Mouse (Mus musculus) CH12.LX (cell line): ENCODE data around the gene Mettl17. TPM values are rescaled to one million over a fixed set of nuclear protein-coding genes. Genes with fewer than 3 reads are reported as not detected.
"Not testable (repeated sequence)": the region's sequence is repeated elsewhere in the genome, so short reads cannot be mapped to it uniquely, and the experiment has no call there.

ENCODE experiments used
- DNase-seq: peaks from one replicate; pipeline ENCODE4 v3.0.0-alpha.2; 2013; ENCODE audit errors: extremely low read depth
- H3K27ac ChIP-seq: 2 replicates; pipeline ENCODE4 v1.5.1; 2012; ENCODE audit warnings: low read depth, mild to moderate bottlenecking, control low read depth, moderate library complexity; ENCODE audit not compliant: insufficient read depth
- H3K27me3 ChIP-seq: replicated peaks from 2 replicates; pipeline ENCODE3; 2012; ENCODE audit warnings: inconsistent platforms
- H3K36me3 ChIP-seq, 2 experiments: replicated peaks in 1 of 2; 2 replicates each; pipeline versions ENCODE3 to v1.6.1; 2012; ENCODE audit warnings: inconsistent platforms in 1 of 2, low read length in 1 of 2, mild to moderate bottlenecking in 1 of 2, mixed read lengths in 1 of 2, moderate library complexity in 1 of 2; ENCODE audit not compliant: control insufficient read depth in 1 of 2, insufficient read depth in 1 of 2
- H3K4me1 ChIP-seq, 2 experiments: 2 replicates each; pipeline ENCODE4 v1.6.1; 2012; ENCODE audit warnings: inconsistent platforms in 1 of 2, moderate library complexity in 1 of 2; ENCODE audit not compliant: insufficient read depth in 2 of 2, control insufficient read depth in 1 of 2
- H3K4me2 ChIP-seq: 2 replicates; pipeline ENCODE4 v1.6.1; 2012; ENCODE audit warnings: low read depth, mild to moderate bottlenecking, control low read depth; ENCODE audit not compliant: poor library complexity, insufficient read depth, severe bottlenecking
- H3K4me3 ChIP-seq, 3 experiments: fragments of 150-350 bp in 1 of 3; sonication (generic) in 1 of 3; replicated peaks in 1 of 3; 2 replicates each; pipeline versions ENCODE3 to v1.5.1; 2011 to 2012; ENCODE audit warnings: low read depth in 2 of 3, low read length in 2 of 3, mild to moderate bottlenecking in 2 of 3, moderate library complexity in 2 of 3, control low read depth in 1 of 3, improper control_type of control experiment in 1 of 3, inconsistent platforms in 1 of 3, mixed read lengths in 1 of 3; ENCODE audit not compliant: poor library complexity in 1 of 3
- H3K79me2 ChIP-seq: replicated peaks from 2 replicates; pipeline ENCODE4 v1.6.1; 2012; ENCODE audit warnings: mild to moderate bottlenecking, moderate library complexity; ENCODE audit not compliant: control insufficient read depth, poor library complexity, insufficient read depth, severe bottlenecking; ENCODE audit errors: extremely low read depth
- H3K9ac ChIP-seq: 2 replicates; pipeline ENCODE4 v1.6.1; 2012; ENCODE audit warnings: low read depth, mild to moderate bottlenecking, control low read depth, moderate library complexity; ENCODE audit not compliant: insufficient read depth
- H3K9me3 ChIP-seq: replicated peaks from 2 replicates; pipeline ENCODE3; 2012; ENCODE audit warnings: low read length, inconsistent platforms, mixed read lengths
- CTCF ChIP-seq, 2 experiments: IDR thresholded peaks in 1 of 2; conservative IDR thresholded peaks in 1 of 2; 2 replicates each; pipeline ENCODE4 v1.5.1; 2011 to 2012; ENCODE audit warnings: low read depth in 2 of 2, low read length in 2 of 2, improper control_type of control experiment in 1 of 2, inconsistent platforms in 1 of 2, mild to moderate bottlenecking in 1 of 2, moderate library complexity in 1 of 2
- ELF1 ChIP-seq: IDR thresholded peaks from 2 replicates; pipeline ENCODE4 v1.6.1; 2014; ENCODE audit warnings: low read depth, mild to moderate bottlenecking, inconsistent platforms, low read length, improper control_type of control experiment
- ETS1 ChIP-seq: conservative IDR thresholded peaks from 2 replicates; pipeline ENCODE4 v1.6.1; 2012; ENCODE audit warnings: low read depth, mild to moderate bottlenecking, inconsistent platforms, low read length, improper control_type of control experiment, moderate library complexity
- GABPA ChIP-seq: IDR thresholded peaks from 2 replicates; pipeline ENCODE4 v1.6.1; 2012; ENCODE audit warnings: low read depth, low read length, improper control_type of control experiment, inconsistent platforms; ENCODE audit not compliant: insufficient replicate concordance
- IRF4 ChIP-seq: IDR thresholded peaks from 2 replicates; pipeline ENCODE4 v1.6.1; 2014; ENCODE audit warnings: low read depth, mild to moderate bottlenecking, inconsistent platforms, low read length, improper control_type of control experiment
- KAT2A ChIP-seq: IDR thresholded peaks from 2 replicates; pipeline ENCODE4 v1.6.1; 2012; ENCODE audit warnings: low read length, improper control_type of control experiment, inconsistent platforms; ENCODE audit not compliant: insufficient replicate concordance
- MAZ ChIP-seq: IDR thresholded peaks from 2 replicates; pipeline ENCODE4 v1.6.1; 2012; ENCODE audit warnings: low read depth, mild to moderate bottlenecking, inconsistent platforms, low read length, improper control_type of control experiment, moderate library complexity
- POLR2A ChIP-seq: IDR thresholded peaks from 2 replicates; pipeline ENCODE4 v1.6.1; 2011; ENCODE audit warnings: low read depth, mild to moderate bottlenecking, improper control_type of control experiment, low read length
- RAD21 ChIP-seq: IDR thresholded peaks from 2 replicates; pipeline ENCODE4 v1.6.1; 2011; ENCODE audit warnings: low read depth, mild to moderate bottlenecking, low read length, improper control_type of control experiment, moderate library complexity
- SMC3 ChIP-seq: IDR thresholded peaks from 2 replicates; pipeline ENCODE4 v1.6.1; 2011; ENCODE audit warnings: low read depth, low read length, improper control_type of control experiment
- TBP ChIP-seq: conservative IDR thresholded peaks from 2 replicates; pipeline ENCODE4 v1.6.1; 2011; ENCODE audit warnings: low read depth, low read length, improper control_type of control experiment
- TCF12 ChIP-seq: IDR thresholded peaks from 2 replicates; pipeline ENCODE4 v1.6.1; 2014; ENCODE audit warnings: low read depth, mild to moderate bottlenecking, inconsistent platforms, low read length, improper control_type of control experiment
- ZKSCAN1 ChIP-seq: IDR thresholded peaks from 2 replicates; pipeline ENCODE4 v1.6.1; 2012; ENCODE audit warnings: low read depth, inconsistent platforms, low read length, improper control_type of control experiment, borderline replicate concordance
- dilution Hi-C: fragments of 300-500 bp; cut with MboI; formaldehyde crosslinking; loops from 2 replicates; pipeline ENCODE4 v1.14.3; 2020; ENCODE audit warnings: low sequenced_read_pairs; ENCODE audit not compliant: extremely low pct_unique_long_range_greater_than_20kb, extremely low pct_ligation_motif_present
- in situ Hi-C: fragments of 300-500 bp; cut with MboI; formaldehyde crosslinking; loops from 3 replicates; pipeline ENCODE4 v1.14.3; 2019; ENCODE audit warnings: low sequenced_read_pairs, low pct_ligation_motif_present, low pct_unique_long_range_greater_than_20kb, mixed read lengths
- polyA plus RNA-seq: library from polyadenylated mRNA; unstranded; fragments of >175 nt; gene quantifications from 2 replicates; pipeline ENCODE4 v1.2.1, GENCODE M21; 2012; ENCODE audit warnings: low read depth; ENCODE audit not compliant: insufficient read length
- total RNA-seq, 2 experiments: library from RNA; depleted of rRNA; stranded (reverse); fragments of 300-350 nt in 1 of 2; fragments of >200 nt in 1 of 2; gene quantifications; 2 replicates each; pipeline ENCODE4 v1.2.3; 2012 to 2014

The Mettl17 gene
- total and polyA plus RNA-seq, 3 experiments: 19.5 to 32.0 (median 26.2) TPM

DNA sequence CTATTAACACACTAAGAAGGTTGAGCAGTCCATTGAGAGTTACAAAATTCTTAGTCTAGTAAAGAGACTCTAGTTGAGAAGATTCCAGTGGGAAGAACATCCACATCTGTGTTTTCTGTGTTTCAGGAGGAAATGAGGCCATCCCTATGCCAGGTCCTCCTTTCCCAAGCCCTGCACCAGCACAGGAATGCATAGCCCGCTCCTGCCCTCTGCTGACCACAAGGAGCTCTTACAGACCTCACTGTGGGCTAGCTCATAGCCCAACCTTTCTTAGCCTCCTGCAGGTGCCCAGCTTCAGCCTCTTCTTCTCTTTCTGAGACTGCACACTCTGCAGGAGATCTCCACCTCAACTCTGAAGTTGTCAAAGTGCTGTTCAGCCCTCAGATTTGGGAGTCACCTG lies 21.0 kb upstream of the Mettl17 start:
- H3K36me3 ChIP-seq, H3K27ac ChIP-seq, H3K9me3 ChIP-seq, H3K4me1 ChIP-seq, H3K27me3 ChIP-seq, H3K9ac ChIP-seq, dilution Hi-C loops, DNase-seq, H3K4me3 ChIP-seq, H3K4me2 ChIP-seq, H3K79me2 ChIP-seq: not testable (repeated sequence)
- TF ChIP-seq SMC3 (peak; percentile 16), CTCF (conservative IDR thresholded peaks at IDR 0.05 in 1 of 2, IDR thresholded peaks at IDR 0.05 in 1 of 2; ENCODE audit: low read depth in 2 of 2, low read length in 2 of 2) (peak in 1 of 2 experiments; percentile 55; a peak in 2 of 4 replicates), RAD21 (peak; percentile 40)
- in situ Hi-C loops: loop anchor here (25.0 kb wide), 1 partner anchor 101 kb away; the partner anchor contains the start of gene Ang4

DNA sequence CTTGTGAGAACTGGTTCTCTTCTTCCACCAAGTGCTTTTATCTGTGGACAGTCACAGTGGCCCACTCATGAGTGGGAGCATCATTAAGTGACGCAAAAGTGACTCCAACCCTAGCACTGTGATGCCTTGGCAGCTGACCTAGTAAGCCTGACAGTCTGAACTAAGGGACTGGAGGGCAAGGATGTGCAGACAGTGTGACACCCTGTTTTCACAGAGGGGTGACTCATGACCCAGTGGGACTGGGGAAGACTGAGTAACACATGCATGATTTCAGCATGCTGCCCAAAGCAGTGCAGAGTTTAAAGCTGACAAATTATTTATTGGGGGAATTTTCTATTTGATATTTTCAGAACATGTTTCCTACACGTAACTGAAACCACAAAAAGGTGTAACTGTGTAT lies 13.9 kb upstream of the Mettl17 start:
- dilution Hi-C loops (no loop called here), in situ Hi-C loops (loop anchor here (25.0 kb wide), 1 partner anchor 108 kb away; the partner anchor contains the start of gene Ang4)
- Histone ChIP-seq H3K27ac (no peak overlapping the region), H3K79me2 (no peaks in the 10 kb centered on the region), H3K4me2 (no peak overlapping the region), H3K4me3 (no peak overlapping the region), H3K36me3 (no peaks in the 10 kb centered on the region), H3K27me3 (no peaks in the 10 kb centered on the region), H3K4me1 (peaks cover 10% of the 10 kb centered on the region in 2 experiments), H3K9me3 (no peaks in the 10 kb centered on the region), H3K9ac (no peak overlapping the region)
- TF ChIP-seq SMC3: no peak
- TF ChIP-seq RAD21: no peak
- no peak for TF ChIP-seq MAZ
- no peak for TF ChIP-seq ZKSCAN1
- TF ChIP-seq TBP: no peak
- TF ChIP-seq POLR2A: no peak
- TF ChIP-seq ETS1: no peak
- no peak for TF ChIP-seq KAT2A
- no peak for TF ChIP-seq IRF4
- no peak for TF ChIP-seq TCF12
- TF ChIP-seq ELF1: no peak
- DNase-seq: no peak

DNA sequence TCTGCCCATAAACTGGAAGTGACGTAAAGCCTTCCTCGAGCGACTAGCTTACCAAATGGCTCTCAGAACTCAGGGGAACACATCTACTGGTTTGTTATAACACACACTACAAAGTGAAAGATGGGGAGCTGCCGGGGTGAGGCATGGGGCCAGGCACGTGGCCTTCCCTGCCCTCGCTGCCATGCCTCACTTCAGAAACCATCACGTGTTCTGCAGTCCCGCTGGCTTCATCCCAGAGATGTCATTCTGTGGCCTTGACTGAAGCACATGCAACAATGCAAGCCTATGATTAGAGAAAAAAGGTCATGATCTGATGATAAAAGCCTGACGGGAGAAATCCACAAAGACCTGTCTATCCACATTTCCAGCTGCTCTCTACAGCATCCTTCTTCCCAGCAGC lies 12.9 kb upstream of the Mettl17 start:
- no peak overlapping the region for H3K4me3 ChIP-seq
- peaks cover 5 to 7% of the 10 kb centered on the region in 2 experiments for H3K4me1 ChIP-seq
- DNase-seq: no peak
- no peaks in the 10 kb centered on the region for H3K36me3 ChIP-seq
- H3K9me3 ChIP-seq: no peaks in the 10 kb centered on the region
- in situ Hi-C loops (loop anchor here (25.0 kb wide), 1 partner anchor 109 kb away; the partner anchor contains the start of gene Ang4), dilution Hi-C loops (no loop called here)
- TF ChIP-seq GABPA: no peak
- no peak for TF ChIP-seq SMC3
- H3K27ac ChIP-seq: no peak overlapping the region
- H3K27me3 ChIP-seq: no peaks in the 10 kb centered on the region
- no peak overlapping the region for H3K9ac ChIP-seq
- H3K79me2 ChIP-seq: no peaks in the 10 kb centered on the region
- peak overlapping the region; percentile 44; the same call in 1 of the 2 replicates for H3K4me2 ChIP-seq
